Mouse (Mus musculus) CH12.LX (cell line): ENCODE data around the gene 1700025C18Rik.

Experiments used
- CTCF ChIP-seq, 2 experiments: IDR thresholded peaks in 1 of 2; conservative IDR thresholded peaks in 1 of 2; 2 replicates each; pipeline ENCODE4 v1.5.1; 2011 to 2012; ENCODE audit warnings: low read depth in 2 of 2, low read length in 2 of 2, improper control_type of control experiment in 1 of 2, inconsistent platforms in 1 of 2, mild to moderate bottlenecking in 1 of 2, moderate library complexity in 1 of 2
- EP300 ChIP-seq: IDR thresholded peaks from 2 replicates; pipeline ENCODE4 v1.6.1; 2011; ENCODE audit warnings: low read length, improper control_type of control experiment
- HCFC1 ChIP-seq: IDR thresholded peaks from 2 replicates; pipeline ENCODE4 v1.6.1; 2012; ENCODE audit warnings: low read depth, mild to moderate bottlenecking, inconsistent platforms, low read length, improper control_type of control experiment
- JUND ChIP-seq: conservative IDR thresholded peaks from 2 replicates; pipeline ENCODE4 v1.6.1; 2011; ENCODE audit warnings: low read depth, low read length, improper control_type of control experiment
- MAX ChIP-seq: IDR thresholded peaks from 2 replicates; pipeline ENCODE4 v1.6.1; 2011; ENCODE audit warnings: low read length, improper control_type of control experiment
- MEF2A ChIP-seq: IDR thresholded peaks from 2 replicates; pipeline ENCODE4 v1.6.1; 2014; ENCODE audit warnings: low read depth, mild to moderate bottlenecking, inconsistent platforms, low read length, improper control_type of control experiment, borderline replicate concordance
- POLR2A ChIP-seq: IDR thresholded peaks from 2 replicates; pipeline ENCODE4 v1.6.1; 2011; ENCODE audit warnings: low read depth, mild to moderate bottlenecking, improper control_type of control experiment, low read length
- POLR2AphosphoS2 ChIP-seq: IDR thresholded peaks from 2 replicates; pipeline ENCODE4 v1.6.1; 2011; ENCODE audit warnings: low read depth, low read length, improper control_type of control experiment
- USF1 ChIP-seq: IDR thresholded peaks from 2 replicates; pipeline ENCODE4 v1.6.1; 2014; ENCODE audit warnings: low read depth, mild to moderate bottlenecking, inconsistent platforms, low read length, improper control_type of control experiment
- USF2 ChIP-seq: conservative IDR thresholded peaks from 2 replicates; pipeline ENCODE4 v1.6.1; 2011; ENCODE audit warnings: low read depth, low read length, improper control_type of control experiment
- ZC3H11A ChIP-seq: IDR thresholded peaks from 2 replicates; pipeline ENCODE4 v1.6.1; 2012; ENCODE audit warnings: low read depth, mild to moderate bottlenecking, inconsistent platforms, low read length, improper control_type of control experiment

- TF ChIP-seq POLR2AphosphoS2 (no peak), HCFC1 (no peak), CTCF (conservative IDR thresholded peaks at IDR 0.05 in 1 of 2, IDR thresholded peaks at IDR 0.05 in 1 of 2; ENCODE audit: low read depth in 2 of 2, low read length in 2 of 2) (no peak), EP300 (no peak), POLR2A (no peak), JUND (no peak), MEF2A (no peak), MAX (no peak), ZC3H11A (no peak), USF1 (no peak), USF2 (no peak)
Observed at GRCm38 (mm10) chr2:165113733-165114132, 23.2 kb upstream of the 1700025C18Rik start.
